Mouse (Mus musculus) gastrocnemius, postnatal 14 days (tissue): ENCODE results near the gene Dgka. TPM values are rescaled to one million over a fixed set of nuclear protein-coding genes. Genes with fewer than 3 reads are reported as not detected.

ENCODE experiments used
- DNase-seq: peaks from one replicate; pipeline ENCODE4 v3.0.0; 2021; ENCODE audit warnings: mixed read lengths
- intact Hi-C: fragments of 180-260 bp; cut with DNase I; formaldehyde crosslinking; loops from one replicate; pipeline ENCODE4 v1.15.1; 2025; ENCODE audit warnings: low total_unique reads
- long read RNA-seq, 2 experiments: library from polyadenylated mRNA; stranded (forward); transcript quantifications; one replicate each; pipeline ENCODE4 v2.0.0; 2021
- total RNA-seq, 2 experiments: library from RNA; stranded (reverse); gene quantifications; 2 replicates each; pipeline ENCODE4 v1.2.3; 2021

The Dgka gene
- 10 to 100 TPM in 1 of 2 experiments, 1 to 10 TPM in 1; 8.3 to 10.8 TPM for total RNA-seq
- long read RNA-seq, experiment 1, transcript Dgka-201 (24 exons, 2,834 nt), result major isoform, 11 of 15 reads
- long read RNA-seq, experiment 1, partial matches to known transcripts, result 1 of 15 reads
- long read RNA-seq, experiment 1, other reads (novel, unspliced or antisense), result 3 of 15 reads
- long read RNA-seq, experiment 2, transcript Dgka-201 (24 exons, 2,834 nt), result major isoform, 10 of 14 reads
- long read RNA-seq, experiment 2, partial matches to known transcripts, result 0 of 14 reads
- long read RNA-seq, experiment 2, other reads (novel, unspliced or antisense), result 4 of 14 reads

DNA sequence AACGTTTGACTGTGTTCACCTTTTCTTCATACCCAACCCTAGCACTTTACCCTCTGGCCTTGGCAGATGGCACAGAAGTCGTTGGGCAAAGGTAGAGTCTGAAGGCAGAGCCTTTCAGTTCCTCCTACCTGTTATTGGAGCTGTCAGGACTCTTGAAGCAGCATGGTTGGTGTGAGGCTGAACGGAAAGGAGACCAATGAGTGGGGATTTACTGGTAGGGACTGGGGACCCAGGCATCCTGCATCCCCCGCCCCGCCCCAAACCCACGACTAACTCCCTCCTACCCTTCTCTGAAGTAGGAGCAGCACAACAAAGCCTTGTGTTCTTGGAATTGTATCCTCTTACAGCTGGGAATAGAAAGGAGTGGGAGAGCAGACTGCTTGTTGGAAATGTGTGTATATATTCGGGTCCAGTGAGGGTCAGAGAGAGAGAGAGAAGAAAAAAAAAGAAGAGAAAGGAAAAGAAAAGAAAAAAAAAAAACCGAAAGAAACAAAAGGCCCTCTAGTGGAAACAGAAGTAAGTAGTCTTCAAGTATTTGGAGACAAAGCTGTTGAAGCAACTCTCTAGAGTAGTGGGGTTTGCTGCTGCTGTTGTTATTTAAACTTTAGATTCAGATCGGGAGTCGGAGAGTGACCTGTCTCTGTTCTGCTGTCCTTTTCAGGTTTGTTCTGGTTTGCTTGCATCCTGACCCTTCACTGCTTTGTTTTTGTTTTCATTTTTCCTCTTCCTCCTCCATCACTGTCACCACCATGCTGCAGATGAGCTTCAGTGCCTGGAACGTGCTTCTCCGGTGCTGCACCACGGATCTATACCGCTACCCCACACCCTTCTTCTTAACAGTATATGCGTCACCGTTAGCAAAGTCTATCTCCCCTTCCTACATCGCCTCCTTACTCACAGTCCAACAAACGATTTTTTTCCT is at the start of gene Dgka:
Gene Dgka (minus strand): TSS at position 176 of the 922 bp plus-strand sequence.
- intact Hi-C loops, result loop anchor here (10.0 kb wide), 1 partner anchor 60 kb away; the partner anchor contains the start of genes Dnajc14 and Tmem198b

DNA sequence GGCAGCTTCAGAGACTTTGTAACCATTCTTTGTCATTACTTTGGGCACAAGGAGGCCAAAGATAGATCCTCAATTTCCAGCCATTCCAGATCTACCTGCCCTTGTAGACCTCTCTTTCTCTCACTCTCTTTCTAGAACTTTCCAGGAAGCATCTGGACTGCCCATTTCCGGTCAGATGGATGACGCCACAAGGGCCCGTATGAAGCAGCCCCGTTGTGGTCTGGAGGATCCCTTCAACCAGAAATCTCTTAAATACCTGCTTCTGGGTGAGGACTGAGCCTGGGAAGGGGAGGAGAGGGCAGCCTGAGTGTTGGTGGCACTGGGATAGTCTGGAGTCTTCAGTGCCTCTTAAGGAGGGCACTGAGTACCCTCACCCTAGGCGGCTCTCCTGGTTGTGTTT is 49.7 kb upstream of the Dgka start:
- intact Hi-C loops, result no loop called here

More for the DNA sequence above, at the start of gene Dgka:
- no peak for DNase-seq

DNA sequence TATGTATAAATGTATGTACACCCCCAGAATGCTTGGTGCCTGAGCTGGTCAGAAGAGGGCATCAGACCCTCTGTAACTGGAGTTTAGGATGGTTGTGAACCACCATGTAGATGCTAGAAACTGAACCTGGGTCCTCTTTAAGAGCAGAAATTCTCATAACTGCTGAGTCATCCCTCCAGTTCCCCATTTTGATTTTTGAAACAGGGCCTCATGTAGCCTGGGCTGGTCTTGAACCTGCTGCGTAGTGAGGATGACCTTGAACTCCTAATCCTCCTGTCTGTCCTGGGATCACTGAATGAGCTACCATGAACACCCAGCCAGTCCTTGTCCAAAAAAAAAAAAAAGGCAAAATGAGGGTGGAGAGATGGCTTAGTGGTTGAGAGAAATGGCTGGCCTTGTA is 48.6 kb upstream of the Dgka start:
- DNase-seq, result no peak
- intact Hi-C loops, result no loop called here

More for the DNA sequence above, 49.7 kb upstream of the Dgka start:
- no peak for DNase-seq

DNA sequence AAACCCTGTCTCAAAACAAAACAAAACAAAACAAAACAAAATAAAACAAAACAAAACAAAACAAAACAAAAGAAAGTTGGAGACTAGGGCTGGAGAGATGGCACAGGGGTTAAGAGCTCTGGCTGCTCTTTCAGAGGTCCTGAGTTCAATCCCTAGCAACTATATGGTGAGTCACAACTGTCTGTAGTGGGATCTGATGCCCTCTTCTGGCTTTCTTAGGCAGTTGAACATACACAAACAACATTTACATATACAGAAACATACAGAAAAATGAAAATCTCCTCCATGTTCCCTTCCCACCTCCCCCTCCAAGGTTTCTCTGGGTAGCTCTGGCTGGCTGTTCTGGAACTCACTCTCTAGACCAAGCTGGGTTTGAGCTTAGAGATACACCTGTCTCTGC is 47.4 kb upstream of the Dgka start:
- intact Hi-C loops, result no loop called here
- no peak for DNase-seq

DNA sequence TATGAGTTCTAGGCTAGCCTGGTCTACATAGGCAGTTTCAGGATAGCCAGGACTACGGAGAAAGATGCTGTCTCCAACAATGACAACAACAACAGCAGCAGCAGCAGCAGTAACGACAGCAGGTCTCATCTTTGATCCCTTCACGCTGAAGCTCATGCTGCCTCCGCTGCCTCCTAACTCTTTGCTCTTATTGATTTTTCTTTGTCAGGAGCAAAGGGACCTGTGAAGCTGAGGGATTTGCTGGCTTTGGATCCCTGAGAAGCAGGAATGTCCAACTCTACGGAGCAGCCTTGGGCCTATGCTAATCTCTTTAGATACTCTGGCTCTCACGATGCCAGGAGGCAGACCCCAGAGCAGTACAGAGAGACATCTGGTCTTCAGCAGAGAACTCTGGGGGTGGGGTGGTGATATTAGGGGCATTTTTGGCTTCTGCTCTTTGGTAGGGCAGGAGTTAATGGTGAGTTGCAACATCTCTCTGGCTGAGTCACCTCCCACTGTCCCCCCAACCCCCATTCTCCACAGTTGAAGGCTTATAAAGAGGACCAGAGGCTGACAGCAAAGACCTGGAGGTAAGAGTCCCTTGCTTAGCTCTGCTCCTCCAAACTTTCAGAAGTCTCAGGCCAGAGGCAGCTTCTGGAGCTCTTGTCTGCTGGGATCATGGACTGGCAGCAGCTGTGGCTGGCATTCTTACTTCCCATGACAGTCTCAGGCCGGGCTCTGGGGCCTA is 45.9 kb upstream of the Dgka start, which contains the start of gene Mmp19:
Gene Mmp19 (plus strand): TSS at position 513 of the 727 bp plus-strand sequence.
- peak; percentile 33 for DNase-seq
- intact Hi-C loops, result no loop called here

DNA sequence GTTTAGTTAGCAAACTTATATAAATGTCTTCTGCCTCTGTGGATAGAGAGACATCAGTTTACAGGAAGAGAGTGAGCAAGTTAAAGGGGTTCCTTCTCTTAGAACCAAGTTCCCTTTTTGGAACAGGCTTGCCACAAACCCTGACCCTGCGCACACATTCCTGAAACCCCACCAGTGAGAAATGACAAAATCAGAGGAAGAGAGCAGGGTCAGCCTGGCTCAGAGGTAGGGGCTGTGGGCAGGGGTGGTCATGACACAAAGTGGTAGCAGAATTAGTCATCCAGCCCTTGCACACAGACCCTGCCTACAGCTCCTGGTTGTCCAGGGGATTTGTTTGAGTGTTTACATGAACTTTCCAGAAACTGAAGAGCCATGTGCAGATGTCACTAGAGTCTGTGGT is 35.5 kb upstream of the Dgka start:
- intact Hi-C loops, result no loop called here
- no peak for DNase-seq

DNA sequence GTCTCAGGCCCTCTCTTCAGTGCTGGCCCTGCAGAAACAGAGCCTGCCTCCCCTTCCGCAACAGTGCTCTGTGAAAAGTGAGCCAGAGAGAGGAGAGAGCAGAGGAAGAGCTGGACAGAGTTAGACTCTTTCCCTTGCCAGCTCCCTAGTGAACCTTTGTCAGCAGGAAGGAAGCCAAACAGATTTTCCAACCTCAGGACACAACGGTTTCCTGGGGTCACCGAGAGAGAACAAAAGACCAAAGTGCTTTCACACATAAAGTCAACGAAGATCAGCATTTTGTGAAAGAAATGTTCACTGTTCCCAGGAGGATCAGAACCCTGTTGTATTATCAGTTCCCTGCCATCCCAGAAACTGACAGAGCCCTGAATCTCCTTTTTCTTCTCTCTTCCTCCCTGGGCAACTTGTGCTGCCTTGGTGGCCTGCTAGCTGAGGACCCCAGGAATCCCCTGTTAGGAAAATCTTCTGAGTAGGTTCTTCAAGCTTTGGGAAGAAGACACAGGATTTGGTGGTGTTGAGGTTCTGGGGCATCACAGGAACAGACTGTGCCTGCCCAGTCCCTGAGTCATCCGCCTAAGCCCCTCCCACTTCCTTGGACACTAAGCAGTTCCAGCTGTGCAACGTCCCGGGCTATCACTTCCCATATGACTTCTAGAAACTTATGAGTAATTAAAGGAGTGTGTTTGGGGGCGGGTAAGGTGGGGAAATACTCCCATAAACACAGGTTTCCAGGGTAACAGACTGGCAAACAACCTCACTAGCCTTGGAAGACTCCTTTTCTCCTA is 34.5 kb upstream of the Dgka start:
- peak; percentile 88 for DNase-seq
- intact Hi-C loops, result no loop called here

DNA sequence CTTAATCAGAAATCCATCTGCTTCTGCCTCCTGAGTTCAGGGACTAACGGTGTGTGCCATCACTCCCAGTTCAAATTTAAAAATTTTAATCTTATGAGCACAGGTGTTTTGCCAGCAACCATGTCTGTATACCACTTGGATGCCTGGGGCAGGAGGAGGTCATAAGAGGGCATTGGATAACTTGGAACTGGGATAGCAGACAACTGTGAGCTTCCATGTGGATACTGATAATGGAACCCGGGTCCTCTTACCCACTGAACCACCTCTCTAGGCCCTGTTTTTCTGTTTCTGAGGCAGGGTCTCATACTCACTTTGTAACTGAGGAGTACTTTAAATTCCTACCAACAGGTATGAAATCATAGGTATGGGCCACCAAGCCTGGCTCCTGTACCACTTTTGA is 33.8 kb upstream of the Dgka start:
- DNase-seq, result no peak
- intact Hi-C loops, result no loop called here

DNA sequence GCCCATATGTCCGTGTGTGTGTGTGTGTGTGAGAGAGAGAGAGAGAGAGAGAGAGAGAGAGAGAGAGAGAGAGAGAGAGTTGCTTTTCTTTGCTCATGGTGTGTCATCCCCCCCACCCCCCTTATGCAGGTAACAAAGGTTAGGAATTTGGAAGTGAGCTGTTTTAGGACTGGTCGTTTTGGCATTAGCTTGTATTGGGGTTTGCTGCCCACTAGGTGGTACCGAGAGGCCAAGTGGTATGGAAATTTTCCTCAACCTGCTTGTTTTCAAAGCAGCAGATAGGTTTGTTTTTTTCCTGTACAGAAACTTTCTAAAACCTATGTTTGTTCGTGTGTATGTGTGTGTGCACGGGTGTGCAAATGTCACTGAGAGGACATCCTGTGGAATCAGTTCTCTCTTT is 29.0 kb upstream of the Dgka start:
- no peak for DNase-seq
- intact Hi-C loops, result no loop called here

DNA sequence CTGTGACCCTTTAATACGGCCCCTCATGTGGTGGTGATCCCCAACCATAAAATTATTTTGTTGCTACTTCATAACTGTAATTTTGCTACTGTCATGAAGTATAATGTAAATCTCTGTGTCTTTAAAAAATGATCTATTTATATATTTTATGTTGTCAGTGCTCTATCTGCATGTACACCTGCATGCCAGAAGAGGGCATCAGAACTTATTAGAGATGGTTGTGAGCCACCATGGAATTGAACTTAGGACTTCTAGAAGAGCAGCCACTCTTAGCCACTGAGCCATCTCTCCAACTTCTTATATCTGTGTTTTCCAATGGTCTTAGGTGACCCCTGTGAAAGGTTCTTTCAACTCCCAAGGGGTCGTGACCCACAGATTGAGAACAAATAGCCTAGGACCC is 28.2 kb upstream of the Dgka start:
- intact Hi-C loops, result no loop called here

DNA sequence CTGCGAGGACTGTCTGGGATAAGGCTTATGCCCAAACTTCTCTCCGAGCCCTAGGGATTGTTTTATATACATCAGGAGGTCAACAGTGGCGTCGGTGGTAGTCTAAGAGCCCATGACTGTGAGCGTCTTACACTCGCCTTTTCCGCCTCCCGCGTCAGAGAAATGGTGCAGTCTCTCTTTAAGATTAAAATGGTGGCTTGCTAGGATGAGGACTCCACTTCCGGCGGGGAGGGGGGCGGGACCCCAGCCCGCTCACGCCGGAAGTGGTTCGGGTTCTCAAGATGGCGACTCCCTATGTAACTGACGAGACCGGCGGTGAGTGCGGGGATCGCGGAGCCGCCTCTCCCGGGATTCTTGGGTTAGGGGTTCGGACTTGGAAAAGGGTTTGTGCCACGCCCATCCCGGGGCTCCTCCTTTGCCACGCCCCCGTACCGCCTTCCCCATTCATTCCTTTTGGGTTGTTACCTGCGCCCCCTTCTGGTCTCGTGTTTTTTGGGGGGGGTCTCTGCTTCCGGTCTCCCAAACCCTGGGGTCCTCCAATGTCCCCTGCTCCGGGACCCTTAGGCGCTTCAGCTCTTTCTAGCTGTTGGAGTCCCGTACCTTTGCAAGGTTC is 3.7 kb upstream of the Dgka start:
- DNase-seq, result peak; percentile 76
- intact Hi-C loops, result loop anchor here (10.0 kb wide), 1 partner anchor 56 kb away; the partner anchor contains the start of genes Dnajc14 and Tmem198b

More for the DNA sequence above, 28.2 kb upstream of the Dgka start:
- no peak for DNase-seq

DNA sequence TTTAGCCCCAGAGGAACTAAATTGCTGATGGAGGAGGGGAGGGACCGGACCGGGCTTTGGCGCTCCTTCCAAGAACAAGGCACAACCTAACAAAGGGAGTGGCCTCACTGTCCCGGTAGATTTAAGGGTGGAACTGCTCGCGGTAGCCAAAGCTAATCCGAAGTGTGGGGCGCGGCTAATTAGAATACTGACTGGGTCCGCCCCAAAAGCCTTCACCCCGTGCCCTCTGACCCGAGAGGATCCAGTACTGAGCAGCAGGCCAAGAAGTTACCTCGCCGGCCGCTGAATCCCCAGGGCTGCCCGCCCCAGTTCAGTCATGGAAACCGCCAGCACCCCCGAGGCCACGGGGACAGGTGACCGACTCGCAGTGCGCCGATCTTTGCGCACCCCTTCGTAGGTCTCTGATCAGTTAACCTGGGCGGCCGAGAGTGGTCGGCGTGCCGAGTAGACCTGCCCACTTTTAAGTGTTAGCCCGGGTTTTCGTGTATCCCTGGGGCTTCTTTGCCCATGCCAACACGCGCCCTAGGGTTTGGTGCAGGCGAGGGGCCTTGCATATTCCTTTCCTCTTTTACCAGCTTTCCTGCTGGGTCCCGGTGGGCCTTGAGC is 3.1 kb upstream of the Dgka start, which contains the start of gene Pym1:
Gene Pym1 (plus strand): TSS at position 244 of the 606 bp plus-strand sequence.
- DNase-seq, result peak; percentile 67
- intact Hi-C loops, result loop anchor here (10.0 kb wide), 1 partner anchor 57 kb away; the partner anchor contains the start of genes Dnajc14 and Tmem198b

DNA sequence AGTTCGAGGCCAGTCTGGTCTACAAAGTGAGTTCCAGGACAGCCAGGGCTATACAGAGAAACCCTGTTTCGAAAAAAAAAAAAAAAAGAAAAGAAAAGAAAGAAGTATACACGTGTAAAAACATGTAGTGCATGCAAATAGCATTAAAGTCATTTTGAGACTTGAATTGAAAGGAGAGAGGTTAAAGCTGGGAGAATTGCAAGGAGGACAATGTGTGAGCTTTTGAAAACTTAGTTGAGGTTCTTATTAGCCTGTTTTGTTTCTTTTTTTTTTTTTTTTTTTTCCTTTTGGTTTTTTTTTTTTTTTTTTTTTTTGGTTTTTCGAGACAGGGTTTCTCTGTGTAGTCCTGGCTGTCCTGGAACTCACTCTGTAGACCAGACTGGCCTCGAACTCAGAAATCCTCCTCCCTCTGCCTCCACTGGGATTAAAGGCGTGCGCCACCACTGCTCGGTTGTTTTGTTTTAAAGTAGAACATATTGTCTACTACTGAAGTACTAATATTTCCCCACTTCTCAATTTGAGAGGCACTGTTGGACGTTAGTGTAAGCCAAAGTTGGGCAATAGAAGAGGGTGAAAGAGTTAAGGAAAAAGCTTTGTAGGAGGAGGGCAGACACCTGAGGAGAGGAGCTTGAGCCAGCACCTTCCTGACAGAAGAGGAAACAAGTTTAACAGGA is 2.5 kb upstream of the Dgka start:
- no peak for DNase-seq
- intact Hi-C loops, result loop anchor here (10.0 kb wide), 1 partner anchor 58 kb away; the partner anchor contains the start of genes Dnajc14 and Tmem198b

DNA sequence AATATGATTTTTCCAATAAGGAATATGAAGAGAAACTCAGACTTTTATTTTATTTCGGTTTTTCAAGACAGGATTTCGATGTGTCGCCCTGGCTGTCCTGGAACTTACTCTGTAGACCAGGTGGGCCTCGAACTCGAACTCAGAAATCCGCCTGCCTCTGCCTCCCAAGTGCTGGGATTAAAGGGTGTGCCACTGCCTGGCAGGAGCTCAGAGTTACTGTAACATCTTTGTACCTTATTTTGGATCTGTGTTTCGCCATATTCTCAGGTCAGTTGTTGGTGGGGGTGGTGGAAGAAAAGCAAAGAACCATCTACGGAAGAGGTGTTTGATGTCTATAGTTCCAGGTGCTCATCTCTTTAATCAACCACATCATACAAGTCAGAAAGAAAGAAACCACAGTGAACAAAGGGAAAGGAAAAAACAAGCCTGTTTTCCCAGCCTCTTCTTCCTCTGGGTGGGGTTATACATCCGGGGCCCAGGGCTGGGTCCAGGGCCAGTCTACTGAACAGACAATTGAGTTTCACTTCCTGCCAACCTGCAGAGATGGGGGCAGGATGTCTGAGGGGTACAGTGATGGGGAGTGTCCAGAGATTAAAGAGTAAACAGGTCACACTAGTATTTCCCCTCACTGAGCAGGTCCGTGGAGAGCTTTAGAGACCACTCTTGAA is 1.4 kb upstream of the Dgka start:
- intact Hi-C loops, result loop anchor here (10.0 kb wide), 1 partner anchor 59 kb away; the partner anchor contains the start of genes Dnajc14 and Tmem198b
- no peak for DNase-seq

DNA sequence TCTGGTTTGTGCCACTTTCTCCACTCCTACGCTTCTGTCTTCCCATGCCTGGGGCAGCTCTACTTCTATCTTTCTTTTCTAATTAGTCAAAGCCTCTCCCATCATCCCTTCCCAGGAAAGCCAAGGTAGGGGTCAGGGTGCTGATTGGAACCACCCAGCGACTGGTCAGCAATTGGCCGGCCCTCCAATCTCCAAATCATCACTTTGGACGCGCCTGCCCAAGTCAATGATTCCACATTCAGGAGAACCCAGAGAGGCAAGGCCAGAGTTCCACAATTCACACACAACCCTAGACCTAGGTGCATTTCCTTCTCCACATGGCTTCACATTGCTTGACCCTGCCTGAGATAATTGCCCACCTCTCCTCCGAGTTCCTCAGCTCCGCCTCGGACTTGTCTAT is 444 bp downstream of the Dgka start:
- peak; percentile 19 for DNase-seq
- intact Hi-C loops, result loop anchor here (10.0 kb wide), 1 partner anchor 61 kb away; the partner anchor contains the start of genes Dnajc14 and Tmem198b

DNA sequence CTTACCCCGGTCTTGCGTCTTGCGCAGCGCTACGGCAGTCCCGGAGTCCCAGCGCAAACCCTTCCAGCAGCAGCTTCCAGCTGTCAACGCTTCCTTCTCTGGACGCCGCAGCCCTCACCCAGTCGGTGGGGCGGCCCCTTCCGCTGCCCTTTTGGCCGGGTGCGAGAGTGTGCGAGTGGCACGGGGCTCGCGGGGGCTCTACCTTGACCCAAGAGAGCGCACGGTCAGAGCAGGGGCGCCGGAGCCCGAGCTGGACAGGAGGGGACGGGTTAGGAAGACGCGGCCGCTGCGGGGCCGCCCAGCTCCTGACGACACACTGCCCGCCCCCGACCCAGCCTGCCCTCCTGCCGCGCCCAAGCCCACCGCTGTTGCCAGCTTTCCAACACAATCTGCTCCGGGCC is 864 bp downstream of the Dgka start:
- intact Hi-C loops, result loop anchor here (10.0 kb wide), 1 partner anchor 61 kb away; the partner anchor contains the start of genes Dnajc14 and Tmem198b
- DNase-seq, result peak; percentile 67
